In genomic region chr7:116145030-116145429, GRCm38 (mm10) we compare ENCODE assay signal across 14 mouse cellular contexts.
"Had no signal": no experiment of that assay in that cellular context is flagged by ENCODE, and none has a peak within 500 bp of the region (broad histone marks: within the 10 kb centered on the region; RNA-seq: fewer than 3 reads in every experiment).

No protein-coding gene starts in this region.

- H3K4me3 ChIP-seq: layer of hippocampus, adult 2 months; limb, embryonic 10.5 days; liver, embryonic 13.5 days; lung, embryonic 15.5 days; megakaryocyte, embryonic 14.5 days; midbrain, embryonic 15.5 days; neural tube, embryonic 12.5 days had no signal

- H3K4me1 ChIP-seq: liver, embryonic 13.5 days; lung, embryonic 15.5 days; midbrain, embryonic 15.5 days; neural tube, embryonic 12.5 days had no signal

- H3K9ac ChIP-seq: liver, embryonic 13.5 days; liver, postnatal 0 days; lung, embryonic 15.5 days; midbrain, embryonic 15.5 days; neural tube, embryonic 12.5 days had no signal

- H3K4me2 ChIP-seq: liver, embryonic 13.5 days; lung, embryonic 15.5 days; midbrain, embryonic 11.5 days; midbrain, embryonic 15.5 days; neural tube, embryonic 12.5 days had no signal

- DNase-seq: liver, embryonic 13.5 days; liver, postnatal 0 days; lung, postnatal 14 days; thymus, adult 18-20 months; thymus, postnatal 14 days had no signal

- H3K27me3 ChIP-seq: liver, embryonic 13.5 days; lung, embryonic 15.5 days; midbrain, embryonic 15.5 days; neural tube, embryonic 12.5 days had no signal

- H3K27ac ChIP-seq: hindbrain, postnatal 0 days; layer of hippocampus, adult 2 months; limb, embryonic 10.5 days; liver, embryonic 13.5 days; lung, embryonic 15.5 days; macrophage; midbrain, embryonic 15.5 days; neural tube, embryonic 12.5 days had no signal

- H3K36me3 ChIP-seq: limb, embryonic 10.5 days; liver, embryonic 13.5 days; lung, embryonic 15.5 days; midbrain, embryonic 15.5 days had no signal

- ATAC-seq: hindbrain, postnatal 0 days; liver, postnatal 0 days; midbrain, embryonic 15.5 days had no signal

- H3K9me3 ChIP-seq: limb, embryonic 10.5 days; liver, embryonic 13.5 days; lung, embryonic 15.5 days; midbrain, embryonic 15.5 days; neural tube, embryonic 12.5 days had no signal
